Mouse (Mus musculus): ENCODE measurements around the gene Hist2h2ac. TPM values are rescaled to one million over a fixed set of nuclear protein-coding genes. Genes with fewer than 3 reads are reported as not detected.
"Not testable (repeated sequence)": the region's sequence is repeated elsewhere in the genome, so short reads cannot be mapped to it uniquely, and the experiment has no call there.

Hist2h2ac gene
- total RNA-seq, 2 experiments from 2014 or later = 20.0 to 22.5 TPM

DNA sequence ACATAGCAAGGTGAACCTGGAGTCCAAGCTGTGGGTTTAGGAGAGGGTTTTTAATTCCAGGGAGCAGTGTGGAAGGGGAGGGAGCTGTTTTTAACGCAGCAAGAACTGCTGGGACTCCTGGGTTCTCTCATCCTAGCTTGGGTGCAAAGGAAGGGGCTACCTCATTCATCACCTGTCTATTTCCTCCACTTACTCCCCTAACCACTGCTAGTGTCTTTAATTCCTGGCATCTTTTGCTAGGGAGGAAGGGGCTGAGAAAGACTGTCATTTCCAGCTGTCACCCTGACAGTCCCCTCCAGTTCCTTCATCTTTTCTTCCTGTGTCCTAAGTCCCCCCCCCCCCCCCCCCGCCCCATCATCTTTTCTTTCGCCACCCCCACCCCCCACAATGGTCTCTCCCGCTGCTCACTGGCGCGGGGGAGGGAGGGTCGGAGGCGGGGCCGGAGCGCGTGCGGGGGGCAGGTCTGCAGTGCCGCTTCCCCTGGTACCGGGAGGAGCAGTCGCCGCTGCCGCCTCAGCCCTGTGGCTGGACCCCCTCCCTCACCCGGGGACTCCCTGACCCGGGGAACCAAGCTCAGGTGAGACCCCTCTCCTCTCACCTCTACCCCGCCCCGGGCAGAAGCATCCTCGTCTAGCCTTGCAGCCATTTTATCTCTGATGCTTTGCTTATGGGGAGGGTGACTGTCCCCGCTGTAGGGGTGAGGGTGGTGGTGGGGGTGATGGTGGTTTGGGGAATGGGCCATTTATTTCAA lies 39.8 kb downstream of the Hist2h2ac start, which contains the start of gene Sv2a:
Sv2a (plus strand) TSS at position 425 of the 751 bp plus-strand sequence.
- peak; percentile 69 to 75 for DNase-seq

DNA sequence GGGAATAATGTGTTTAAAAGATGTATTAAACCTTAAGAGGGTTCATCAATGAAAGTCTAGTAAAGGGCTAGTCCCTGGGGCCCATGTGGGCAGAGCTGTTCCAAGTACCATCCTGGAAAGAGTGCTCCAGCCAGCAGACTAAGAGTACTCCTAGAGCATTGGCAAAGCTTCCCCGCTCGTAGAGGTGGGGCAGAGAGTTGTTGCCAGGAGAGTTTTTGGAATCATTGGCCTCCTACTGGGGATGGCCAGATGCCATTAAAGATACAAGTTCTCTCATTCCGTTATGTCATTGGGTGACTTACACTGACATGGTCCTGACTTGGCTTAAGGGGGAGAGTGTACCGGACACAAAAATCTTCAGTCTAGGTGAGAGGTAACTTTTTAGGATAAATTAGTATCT lies 41.1 kb downstream of the Hist2h2ac start:
- DNase-seq = no peak

DNA sequence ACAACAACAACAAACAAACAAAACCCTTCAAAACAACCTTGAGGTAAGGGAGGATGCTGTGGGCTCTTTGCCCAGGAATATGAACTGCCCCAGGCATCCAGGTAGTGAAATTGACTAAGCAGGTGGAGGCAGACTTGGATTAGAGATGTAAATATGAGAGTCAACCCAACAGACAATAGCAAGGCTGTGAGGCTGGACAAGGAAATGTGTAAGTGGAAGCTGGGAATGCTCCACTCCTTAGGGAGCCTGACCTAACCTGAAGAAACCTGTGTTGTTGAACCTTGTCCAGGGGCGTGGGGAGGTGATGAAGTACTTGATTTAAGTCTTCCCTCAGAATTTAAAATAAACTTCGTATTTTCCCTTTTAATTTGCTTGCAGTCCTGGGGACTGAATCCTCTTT lies 41.8 kb downstream of the Hist2h2ac start:
- no peak for DNase-seq

DNA sequence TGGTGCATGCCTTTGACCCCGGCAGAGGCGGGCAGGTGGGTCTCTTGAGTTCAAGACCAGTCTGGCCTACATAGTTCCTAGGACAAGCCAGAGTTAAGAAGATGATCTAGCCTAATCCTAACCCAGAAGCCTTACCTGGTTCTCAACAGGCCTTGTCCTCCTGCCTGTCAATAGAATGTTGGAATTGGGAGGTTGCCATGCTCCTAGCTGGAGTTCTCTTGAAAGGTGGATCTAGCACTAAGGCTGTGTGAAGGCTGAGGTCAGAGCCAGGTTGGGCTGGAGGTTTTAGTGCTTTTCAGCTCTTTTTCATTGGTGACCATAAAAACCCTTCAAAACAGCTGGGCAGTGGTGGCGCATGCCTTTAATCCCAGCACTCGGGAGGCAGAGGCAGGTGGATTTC lies 42.3 kb downstream of the Hist2h2ac start:
- DNase-seq = no peak

DNA sequence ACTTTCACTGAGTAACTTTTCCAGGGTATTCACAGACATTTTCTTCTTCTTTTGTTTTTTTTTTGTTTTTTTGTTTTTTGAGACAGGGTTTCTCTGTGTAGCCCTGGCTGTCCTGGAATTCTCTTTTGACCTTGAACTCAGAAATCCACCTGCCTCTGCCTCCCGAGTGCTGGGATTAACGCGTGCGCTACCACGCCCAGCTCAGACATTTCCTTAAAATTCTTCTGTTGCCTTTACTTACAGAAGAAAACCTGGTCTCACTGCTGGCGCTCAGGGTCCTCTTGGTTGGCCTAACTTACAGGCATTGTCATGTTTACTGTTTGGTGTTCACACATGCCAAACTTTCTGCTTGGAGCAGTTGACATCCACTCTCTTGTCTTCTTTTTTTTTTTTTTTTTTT lies 45.4 kb downstream of the Hist2h2ac start:
- no peak for DNase-seq

DNA sequence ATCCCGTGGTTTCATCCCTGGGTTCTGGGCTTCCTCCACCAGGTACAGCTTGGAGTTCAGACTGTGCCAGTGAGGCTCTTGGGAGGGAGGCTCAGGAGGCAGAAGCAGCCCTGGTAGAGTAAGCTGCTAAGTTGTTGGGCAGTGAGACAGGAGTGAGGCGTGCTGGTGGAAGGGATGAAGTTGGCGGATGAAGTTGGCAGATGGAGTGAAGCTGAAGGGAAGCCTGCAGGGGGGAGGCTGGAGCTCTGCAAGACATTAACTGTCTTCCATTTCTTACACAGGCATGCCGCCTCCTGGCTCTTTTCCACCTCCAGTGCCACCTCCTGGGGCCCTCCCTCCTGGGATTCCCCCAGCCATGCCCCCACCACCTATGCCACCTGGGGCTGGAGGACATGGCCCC lies 46.6 kb downstream of the Hist2h2ac start:
- DNase-seq = not testable (repeated sequence)

DNA sequence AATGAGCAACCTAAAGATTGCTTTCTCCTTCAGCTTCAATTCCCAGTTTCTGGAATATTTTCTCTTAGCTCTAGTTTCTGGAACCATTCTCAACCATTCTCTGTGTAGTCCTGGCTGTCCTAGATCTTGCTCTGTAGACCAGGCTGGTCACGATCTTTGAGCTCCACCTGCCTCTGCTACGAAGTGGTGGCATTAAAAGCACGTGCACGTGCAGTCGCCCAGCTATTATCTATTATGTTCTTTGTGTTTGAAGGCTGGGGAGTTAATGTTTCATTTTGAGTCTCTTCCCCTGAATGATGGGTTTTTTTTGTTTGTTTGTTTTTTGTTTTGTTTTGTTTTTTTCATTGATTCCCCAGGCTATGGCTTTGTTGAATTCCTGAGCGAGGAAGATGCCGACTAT lies 47.5 kb downstream of the Hist2h2ac start:
- no peak for DNase-seq

DNA sequence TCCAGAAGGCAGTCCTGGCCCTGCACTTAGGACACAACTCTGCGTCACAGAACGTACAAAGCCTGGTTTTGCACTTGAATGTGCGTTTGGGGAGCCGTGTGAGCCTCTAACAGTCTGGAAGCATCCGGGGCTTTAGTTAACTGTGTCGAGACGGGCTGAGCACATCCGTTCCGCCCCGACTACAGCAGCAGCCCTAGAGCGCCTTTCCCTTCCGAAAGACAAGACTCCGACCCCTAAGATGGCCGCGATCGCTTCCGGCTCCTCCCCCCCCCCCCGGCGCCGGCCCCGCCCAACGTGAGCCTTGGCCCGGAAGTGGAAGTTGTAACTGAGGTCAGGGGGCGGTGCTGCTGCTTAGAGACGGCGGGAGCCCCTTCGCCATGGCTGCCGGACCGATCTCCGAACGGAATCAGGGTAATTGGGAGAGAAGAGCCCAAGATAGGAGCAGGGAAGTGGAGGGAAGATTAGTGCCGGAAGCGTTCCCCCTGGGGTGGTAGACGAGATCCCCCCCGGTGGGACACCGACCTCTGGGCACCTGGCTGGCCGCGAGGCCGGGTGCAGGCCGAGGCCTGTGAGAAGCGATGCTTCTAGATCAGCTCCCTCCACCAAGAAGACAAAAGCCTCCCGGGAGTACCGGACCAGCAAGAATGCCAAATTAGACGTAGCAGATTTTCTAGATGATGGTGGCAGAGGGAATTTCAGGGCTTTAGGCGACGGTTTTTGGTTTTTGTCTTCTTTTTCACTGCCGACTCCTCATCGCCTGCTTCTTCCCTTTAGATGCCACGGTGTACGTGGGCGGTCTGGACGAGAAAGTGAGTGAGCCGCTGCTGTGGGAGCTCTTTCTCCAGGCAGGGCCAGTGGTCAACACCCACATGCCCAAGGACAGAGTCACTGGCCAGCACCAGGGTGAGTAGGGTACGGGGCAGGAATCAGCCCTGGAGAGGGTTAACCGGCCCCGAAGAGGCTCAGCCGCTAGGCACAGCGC lies 48.2 kb downstream of the Hist2h2ac start, which contains the start of gene Sf3b4:
Sf3b4 (plus strand) TSS at position 136 of the 982 bp plus-strand sequence.
- peak; percentile 79 to 83 for DNase-seq

DNA sequence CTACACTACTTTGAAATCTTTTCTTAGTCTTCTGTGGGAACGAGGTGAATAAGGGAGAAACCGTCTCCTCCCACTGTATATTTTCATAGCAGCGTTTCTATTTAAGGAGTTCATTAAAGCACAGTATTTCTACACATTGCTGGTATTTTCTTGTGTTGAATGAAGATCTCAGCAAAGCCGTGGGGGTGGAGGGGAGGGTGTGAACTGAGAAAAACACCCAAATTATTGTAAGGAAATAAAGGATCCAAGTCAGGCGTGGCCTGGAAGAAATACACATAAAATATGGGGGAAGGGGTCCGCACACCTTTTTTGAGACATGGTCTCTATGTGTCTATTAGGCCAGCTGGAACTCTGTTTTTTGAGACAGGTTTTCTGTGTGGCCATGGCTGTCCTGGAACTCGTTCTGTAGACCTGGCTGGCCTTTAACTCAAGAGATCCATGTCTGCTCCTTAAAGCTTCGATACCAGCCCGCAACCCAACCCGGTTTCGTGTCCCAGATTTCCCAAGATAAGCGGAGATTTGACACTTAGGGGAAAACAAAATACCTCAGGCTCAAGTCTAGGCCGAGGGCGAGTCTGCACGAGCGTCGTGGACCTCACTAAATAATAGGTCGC lies 49.0 kb downstream of the Hist2h2ac start:
- no peak for DNase-seq

DNA sequence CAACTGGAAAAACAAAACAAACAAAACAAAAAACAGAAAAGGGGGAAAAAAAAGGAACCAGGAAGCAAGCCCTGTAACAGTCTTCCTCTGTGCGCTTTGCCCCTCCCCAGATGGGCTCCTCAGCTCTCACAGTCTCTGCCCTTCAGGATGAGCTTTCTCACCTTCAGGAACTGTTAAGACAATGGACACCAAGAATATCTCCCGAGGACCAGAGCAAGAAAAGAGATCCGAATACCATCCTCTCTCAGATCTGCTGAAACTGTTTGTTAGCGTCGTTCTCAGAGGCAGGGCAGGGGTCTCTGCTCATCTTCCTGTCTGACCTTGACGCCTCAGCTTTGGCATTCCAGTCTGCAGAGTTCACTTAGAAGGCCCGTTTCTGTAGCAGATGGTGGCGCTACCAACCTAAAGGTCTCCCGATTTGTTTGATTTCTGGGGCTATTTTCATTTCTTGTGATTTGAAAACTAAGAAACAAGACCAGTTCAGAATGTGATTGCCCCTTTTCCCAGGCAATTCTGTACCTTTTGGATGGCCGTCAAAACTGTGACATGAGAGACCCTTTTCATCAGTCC lies 49.6 kb downstream of the Hist2h2ac start:
- no peak for DNase-seq

Small RNAs within 50 kb of the gene (microRNA-seq; reads per million reads assigned to microRNA genes)
- gene Gm44492 = 0 reads per million in 2 experiments
- 0 reads per million in 2 experiments for gene Gm47311
- gene Gm47313 = 0 reads per million in 2 experiments

Other genes starting within 250 kb of the Hist2h2ac start
- 10 to 100 TPM; 37.3 to 41.0 TPM for gene Plekho1, start 224.9 kb downstream of the Hist2h2ac start, total RNA-seq (2021)
- gene Vps45, start 162.4 kb downstream of the Hist2h2ac start, total RNA-seq (2021) = 10 to 100 TPM; 40.8 to 46.3 TPM
- gene Otud7b, start 116.4 kb downstream of the Hist2h2ac start, total RNA-seq (2021) = 10 to 100 TPM; 31.0 to 32.6 TPM
- 1 to 10 TPM; 4.2 to 5.2 TPM for gene Mtmr11, start 58.9 kb downstream of the Hist2h2ac start, total RNA-seq (2021)
- gene Sf3b4, start 48.5 kb downstream of the Hist2h2ac start, total RNA-seq (2021) = 10 to 100 TPM; 52.0 to 54.5 TPM
- 100 to 1,000 TPM; 351 to 376 TPM for gene Sv2a, start 39.7 kb downstream of the Hist2h2ac start, total RNA-seq (2021)
- gene Bola1, start 1.2 kb downstream of the Hist2h2ac start, total RNA-seq (2021) = 10 to 100 TPM; 15.3 to 18.2 TPM
- 1 to 10 TPM; 7.2 to 8.2 TPM for gene Hist2h2ab, start 1.0 kb downstream of the Hist2h2ac start, total RNA-seq (2021)
- 1 to 10 TPM; 6.9 to 7.1 TPM for gene Hist2h2be, start 239 bp upstream of the Hist2h2ac start, total RNA-seq (2021)
- gene Hist2h3c2, start 18.2 kb upstream of the Hist2h2ac start, total RNA-seq (2021) = 10 to 100 TPM; 13.1 to 13.4 TPM
- gene Hist2h2aa2, start 19.4 kb upstream of the Hist2h2ac start, total RNA-seq (2021) = 100 to 1,000 TPM; 193 to 195 TPM
- 10 to 100 TPM in 1 of 2 experiments, 1 to 10 TPM in 1; 3.1 to 11.1 TPM for gene Hist2h2aa1, start 24.6 kb upstream of the Hist2h2ac start, total RNA-seq (2021)
- not detected for gene Hist2h3c1, start 25.8 kb upstream of the Hist2h2ac start, total RNA-seq (2021)
- 10 to 100 TPM; 27.7 to 30.4 TPM for gene Hist2h4, start 42.4 kb upstream of the Hist2h2ac start, total RNA-seq (2021)
- gene Hist2h3b, start 47.8 kb upstream of the Hist2h2ac start, total RNA-seq (2021) = 10 to 100 TPM; 42.9 to 45.4 TPM
- 100 to 1,000 TPM; 120 TPM for gene Hist2h2bb, start 48.9 kb upstream of the Hist2h2ac start, total RNA-seq (2021)
- 1 to 10 TPM; 2.4 to 2.5 TPM for gene Fcgr1, start 73.1 kb upstream of the Hist2h2ac start, total RNA-seq (2021)
- not detected for gene BC107364, start 231.4 kb upstream of the Hist2h2ac start, total RNA-seq (2021)

Measured in layer of hippocampus, postnatal 36 days (tissue).